Mouse (Mus musculus): ENCODE data around the gene Pi4k2b. TPM values are rescaled to one million over a fixed set of nuclear protein-coding genes. Genes with fewer than 3 reads are reported as not detected.
"Not testable (repeated sequence)": the region's sequence is repeated elsewhere in the genome, so short reads cannot be mapped to it uniquely, and the experiment has no call there.

The Pi4k2b gene
- 1 to 10 TPM; 1.5 to 2.2 (median 1.6) TPM for total RNA-seq (2022)

- DNase-seq (ENCODE audit: low spot score), result peak; percentile 60
Measured at GRCm38 (mm10) chr5:52741391-52742111, at the start of gene Pi4k2b. Pi4k2b (plus strand) TSS chr5:52741574.

GRCm38 (mm10) chr5:52697291-52697690, 44.1 kb upstream of the Pi4k2b start:
- DNase-seq (ENCODE audit: low spot score), result no peak

- DNase-seq (ENCODE audit: low spot score), result not testable (repeated sequence)
Measured at GRCm38 (mm10) chr5:52697882-52698440, 43.4 kb upstream of the Pi4k2b start.

GRCm38 (mm10) chr5:52704562-52704961, 36.8 kb upstream of the Pi4k2b start:
- no peak for DNase-seq (ENCODE audit: low spot score)

- DNase-seq (ENCODE audit: low spot score), result no peak
Measured at GRCm38 (mm10) chr5:52712704-52713103, 28.7 kb upstream of the Pi4k2b start.

GRCm38 (mm10) chr5:52716742-52717448, 24.5 kb upstream of the Pi4k2b start:
- no peak for DNase-seq (ENCODE audit: low spot score)

- no peak for DNase-seq (ENCODE audit: low spot score)
Measured at GRCm38 (mm10) chr5:52721003-52721402, 20.4 kb upstream of the Pi4k2b start.

- no peak for DNase-seq (ENCODE audit: low spot score)
Measured at GRCm38 (mm10) chr5:52727747-52728146, 13.6 kb upstream of the Pi4k2b start.

- DNase-seq (ENCODE audit: low spot score), result no peak
Measured at GRCm38 (mm10) chr5:52732811-52733210, 8.6 kb upstream of the Pi4k2b start.

- no peak for DNase-seq (ENCODE audit: low spot score)
Measured at GRCm38 (mm10) chr5:52736046-52736445, 5.3 kb upstream of the Pi4k2b start.

GRCm38 (mm10) chr5:52742112-52742813, 889 bp downstream of the Pi4k2b start:
- DNase-seq (ENCODE audit: low spot score), result peak; percentile 46

- no peak for DNase-seq (ENCODE audit: low spot score)
Measured at GRCm38 (mm10) chr5:52743231-52743630, 1.9 kb downstream of the Pi4k2b start.

GRCm38 (mm10) chr5:52746920-52747319, 5.5 kb downstream of the Pi4k2b start:
- DNase-seq (ENCODE audit: low spot score), result no peak

GRCm38 (mm10) chr5:52748732-52749131, 7.4 kb downstream of the Pi4k2b start:
- DNase-seq (ENCODE audit: low spot score), result no peak

GRCm38 (mm10) chr5:52753146-52753545, 11.8 kb downstream of the Pi4k2b start:
- DNase-seq (ENCODE audit: low spot score), result no peak

- no peak for DNase-seq (ENCODE audit: low spot score)
Measured at GRCm38 (mm10) chr5:52754196-52754595, 12.8 kb downstream of the Pi4k2b start.

- no peak for DNase-seq (ENCODE audit: low spot score)
Measured at GRCm38 (mm10) chr5:52755337-52755736, 14.0 kb downstream of the Pi4k2b start.

GRCm38 (mm10) chr5:52755989-52756388, 14.6 kb downstream of the Pi4k2b start:
- DNase-seq (ENCODE audit: low spot score), result no peak

GRCm38 (mm10) chr5:52762586-52762985, 21.2 kb downstream of the Pi4k2b start:
- DNase-seq (ENCODE audit: low spot score), result no peak

- DNase-seq (ENCODE audit: low spot score), result no peak
Measured at GRCm38 (mm10) chr5:52774267-52774666, 32.9 kb downstream of the Pi4k2b start.

- no peak for DNase-seq (ENCODE audit: low spot score)
Measured at GRCm38 (mm10) chr5:52775237-52775636, 33.9 kb downstream of the Pi4k2b start, which contains the start of gene Zcchc4. Zcchc4 (plus strand) TSS chr5:52775409.
